Mouse (Mus musculus) lung, adult 2 months (tissue): ENCODE data around the gene Hoxa5. TPM values are rescaled to one million over a fixed set of nuclear protein-coding genes. Genes with fewer than 3 reads are reported as not detected.

ENCODE experiments used
- DNase-seq: peaks from one replicate; pipeline ENCODE4 v3.0.0; 2022
- H3K4me1 ChIP-seq: fragments of 200-500 bp; 2 replicates; pipeline ENCODE4 v1.6.1; 2011; ENCODE audit warnings: low read length; ENCODE audit not compliant: control insufficient read depth, insufficient read depth
- H3K4me3 ChIP-seq: fragments of 200-500 bp; replicated peaks from 2 replicates; pipeline ENCODE3; 2011; ENCODE audit warnings: low read depth, mild to moderate bottlenecking, control low read depth, low read length; ENCODE audit errors: extremely low read depth
- CTCF ChIP-seq: fragments of 200-500 bp; IDR thresholded peaks from 2 replicates; pipeline ENCODE4 v1.5.1; 2011; ENCODE audit warnings: mild to moderate bottlenecking, low read length, control low read depth; ENCODE audit not compliant: insufficient read depth
- POLR2A ChIP-seq: fragments of 200-500 bp; IDR thresholded peaks from 2 replicates; pipeline ENCODE4 v1.6.1; 2011; ENCODE audit warnings: low read depth, mild to moderate bottlenecking, control low read depth, low read length, borderline replicate concordance; ENCODE audit errors: extremely low read depth
- WGBS: fragments of 180-500 bp; shearing (Covaris S2); methylation state at CpG from one replicate; pipeline ENCODE4 v1.1.7; 2018; 5-methylcytosine and 5-hydroxymethylcytosine counted together
- polyA plus RNA-seq: library from polyadenylated mRNA; depleted of rRNA; stranded (reverse); fragments of >200 nt; gene quantifications from 2 replicates; pipeline ENCODE4 v1.2.3, GENCODE M21; 2012

Hoxa5 gene
- polyA plus RNA-seq, 1 experiment, result 29.1 TPM

- TF ChIP-seq POLR2A (no peak), CTCF (no peak)
- Histone ChIP-seq H3K4me3 (no peak overlapping the region), H3K4me1 (peaks cover 12% of the 10 kb centered on the region)
- WGBS, result 38% methylated on average over 5 of the region's 5 CpGs
- DNase-seq, result no peak
These were observed 9.9 kb upstream of the Hoxa5 start for GRCm38 (mm10) chr6:52214271-52214670.

- 11% methylated on average over 38 of the region's 38 CpGs for WGBS
These were observed 9.0 kb upstream of the Hoxa5 start, which contains the start of the genes Hoxa3 and Gm28308 for GRCm38 (mm10) chr6:52213119-52213986. Hoxa3 (minus strand) TSS chr6:52213336. Gm28308 (minus strand) TSS chr6:52213339.

GRCm38 (mm10) chr6:52212556-52213118 lies 8.2 kb upstream of the Hoxa5 start:
- no peak for DNase-seq
- Histone ChIP-seq H3K4me3 (peak overlapping the region; percentile 69), H3K4me1 (peaks cover 15% of the 10 kb centered on the region)
- WGBS, result 6% methylated on average over 22 of the region's 22 CpGs
- no peak for TF ChIP-seq CTCF
- no peak for TF ChIP-seq POLR2A

More at GRCm38 (mm10) chr6:52213119-52213986, 9.0 kb upstream of the Hoxa5 start, which contains the start of the genes Hoxa3 and Gm28308:
- DNase-seq, result no peak
- Histone ChIP-seq H3K4me3 (peak within 1 kb of the TSS; percentile 69), H3K4me1 (peaks cover 15% of the 10 kb centered on the region)
- TF ChIP-seq CTCF, result no peak
- TF ChIP-seq POLR2A, result peak; percentile 40; the same call in 1 of the 2 replicates

GRCm38 (mm10) chr6:52211961-52212360 lies 7.6 kb upstream of the Hoxa5 start:
- peaks cover 15% of the 10 kb centered on the region for H3K4me1 ChIP-seq
- no peak for DNase-seq
- TF ChIP-seq POLR2A, result no peak
- no peak for TF ChIP-seq CTCF
- peak overlapping the region; percentile 69 for H3K4me3 ChIP-seq
- 7% methylated on average over 13 of the region's 13 CpGs for WGBS

- Histone ChIP-seq H3K4me3 (peak overlapping the region; percentile 69), H3K4me1 (peaks cover 15% of the 10 kb centered on the region)
- peak; percentile 44; the same call in 1 of the 2 replicates for TF ChIP-seq CTCF
- peak; percentile 51; the same call in 1 of the 2 replicates for TF ChIP-seq POLR2A
- peak; percentile 81 for DNase-seq
- 4% methylated on average over 37 of the region's 37 CpGs for WGBS
These were observed 7.0 kb upstream of the Hoxa5 start for GRCm38 (mm10) chr6:52211170-52211935.

GRCm38 (mm10) chr6:52209685-52210046 lies 5.3 kb upstream of the Hoxa5 start:
- no peak overlapping the region for H3K4me3 ChIP-seq
- WGBS, result 57% methylated on average over 12 of the region's 12 CpGs
- TF ChIP-seq CTCF (no peak), POLR2A (no peak)

GRCm38 (mm10) chr6:52208868-52209684 lies 4.7 kb upstream of the Hoxa5 start:
- no peak for DNase-seq
- TF ChIP-seq CTCF (no peak), POLR2A (no peak)
- WGBS, result 31% methylated on average over 18 of the region's 18 CpGs
- H3K4me1 ChIP-seq, result peaks cover 15% of the 10 kb centered on the region
- H3K4me3 ChIP-seq, result peak overlapping the region; percentile 48

More at GRCm38 (mm10) chr6:52209685-52210046, 5.3 kb upstream of the Hoxa5 start:
- peaks cover 15% of the 10 kb centered on the region for H3K4me1 ChIP-seq
- no peak for DNase-seq

GRCm38 (mm10) chr6:52208072-52208867 lies 3.9 kb upstream of the Hoxa5 start, which contains the start of gene Hoxa6:
Hoxa6 (minus strand) TSS chr6:52208722.
- 13% methylated on average over 47 of the region's 47 CpGs for WGBS
- Histone ChIP-seq H3K4me1 (peaks cover 12% of the 10 kb centered on the region), H3K4me3 (peak within 1 kb of the TSS; percentile 50)
- no peak for TF ChIP-seq POLR2A
- no peak for TF ChIP-seq CTCF
- DNase-seq, result no peak
